Mouse (Mus musculus): Measurements from ENCODE around the gene Otos. TPM values are rescaled to one million over a fixed set of nuclear protein-coding genes. Genes with fewer than 3 reads are reported as not detected.

Otos gene
- total RNA-seq (2017): not detected in 2 replicates

- peak; percentile 45 for ATAC-seq (ENCODE audit: extremely low read depth, insufficient number of reproducible peaks, low FRiP score, poor library complexity, severe bottlenecking)
Measured at GRCm38 (mm10) chr1:92648673-92649072, at the start of gene Otos. TSS of gene Otos (minus strand) at chr1:92648841.

GRCm38 (mm10) chr1:92696848-92697247 is 48.2 kb upstream of the Otos start:
- peak; percentile 75 for ATAC-seq (ENCODE audit: extremely low read depth, insufficient number of reproducible peaks, low FRiP score, poor library complexity, severe bottlenecking)

- ATAC-seq (ENCODE audit: extremely low read depth, insufficient number of reproducible peaks, low FRiP score, poor library complexity, severe bottlenecking): no peak
Measured at GRCm38 (mm10) chr1:92695751-92696150, 47.1 kb upstream of the Otos start.

DNA sequence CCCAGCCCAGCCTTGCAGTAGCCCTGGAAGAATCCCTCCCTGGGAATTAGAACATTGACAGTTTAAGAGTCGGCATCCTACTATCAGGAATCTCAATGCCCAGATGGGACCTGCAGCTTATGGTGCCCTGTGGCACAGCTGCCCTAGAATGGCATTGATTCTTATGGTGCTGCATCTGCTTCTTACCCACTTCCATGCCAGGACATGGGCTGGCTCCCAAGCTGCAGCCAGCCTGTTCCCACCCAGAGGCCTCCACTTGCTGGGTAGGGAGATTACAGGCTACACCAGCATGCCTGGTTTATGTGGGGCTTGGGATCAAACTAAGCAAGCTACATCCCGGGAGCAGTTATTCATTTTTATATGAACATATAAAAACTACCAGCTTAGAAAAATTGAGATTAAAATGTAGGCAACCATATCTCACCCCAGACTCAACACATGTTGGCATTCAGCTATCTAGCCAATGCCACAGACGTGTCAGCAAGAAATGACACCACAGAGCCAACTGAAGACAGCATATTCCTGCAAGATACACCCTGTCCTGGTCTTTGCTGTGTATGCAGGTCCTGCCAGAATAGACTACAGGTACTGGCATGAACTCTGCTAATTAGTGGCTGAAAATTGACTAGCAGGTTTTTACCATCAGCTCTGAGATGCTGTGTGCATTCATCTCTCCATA is 42.7 kb upstream of the Otos start:
- ATAC-seq (ENCODE audit: extremely low read depth, insufficient number of reproducible peaks, low FRiP score, poor library complexity, severe bottlenecking): no peak

GRCm38 (mm10) chr1:92686994-92687393 is 38.4 kb upstream of the Otos start:
- no peak for ATAC-seq (ENCODE audit: extremely low read depth, insufficient number of reproducible peaks, low FRiP score, poor library complexity, severe bottlenecking)

DNA sequence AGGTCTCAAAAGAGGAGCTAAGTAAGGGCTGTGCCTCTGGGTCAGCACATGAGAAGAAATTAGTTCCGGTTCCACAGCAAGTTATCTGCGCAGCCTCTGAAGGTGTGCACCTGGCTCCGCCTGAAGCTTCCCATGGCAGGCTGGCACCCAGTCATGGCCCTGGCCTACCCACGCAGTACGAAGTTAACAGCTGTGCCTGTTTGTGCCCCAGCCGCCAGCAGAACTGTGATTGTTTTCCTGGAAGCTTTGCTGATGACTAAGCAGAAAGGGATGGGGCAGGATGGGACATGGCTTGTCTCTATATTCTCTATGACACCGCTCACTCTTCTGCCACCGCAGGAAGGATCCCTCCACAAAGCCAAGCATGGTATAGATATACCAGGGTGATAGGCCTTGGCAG is 34.5 kb upstream of the Otos start:
- no peak for ATAC-seq (ENCODE audit: extremely low read depth, insufficient number of reproducible peaks, low FRiP score, poor library complexity, severe bottlenecking)

DNA sequence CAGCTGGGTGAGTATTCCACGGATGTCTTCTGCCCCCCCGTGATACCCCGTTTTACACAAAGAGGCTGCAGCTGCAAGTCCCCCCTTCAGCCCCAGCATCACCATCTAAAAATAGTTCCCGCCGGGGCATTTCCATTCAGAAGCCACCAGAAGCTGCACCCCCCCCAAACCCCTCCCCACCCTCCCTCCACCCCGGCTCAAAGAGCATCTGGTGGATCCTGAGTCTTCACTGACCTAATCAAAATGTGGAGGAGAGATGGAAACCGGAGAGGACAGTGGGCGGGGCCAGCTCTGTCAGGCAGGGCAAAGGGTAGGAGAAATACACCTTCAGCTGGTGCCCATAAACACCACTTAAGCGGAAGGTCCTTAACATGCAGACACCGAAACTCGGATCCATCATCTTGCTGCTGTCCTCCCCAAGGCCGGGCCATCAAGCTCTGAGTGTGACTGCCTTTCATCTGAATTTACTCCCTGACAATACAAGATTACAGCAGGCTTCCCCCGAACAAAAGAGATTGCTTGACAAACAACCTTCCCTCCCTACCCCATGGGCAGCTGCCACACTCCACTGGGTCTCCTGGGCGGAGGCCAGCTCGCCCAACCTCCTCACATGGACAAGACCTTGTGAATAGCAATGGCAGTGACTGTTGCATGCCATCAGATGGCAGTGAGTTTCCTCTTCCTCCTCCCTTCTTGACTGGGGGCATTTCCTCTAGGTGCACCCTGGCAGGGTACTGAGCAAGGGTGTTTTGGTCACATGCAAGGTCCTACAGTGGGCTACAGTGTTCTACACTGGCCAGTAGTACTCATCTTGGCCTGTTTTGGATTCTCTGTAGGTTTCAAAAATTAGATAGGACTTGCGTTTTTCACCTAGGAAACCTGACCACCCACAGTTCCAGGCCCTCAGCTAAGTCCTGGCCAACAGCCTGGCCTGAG is 32.3 kb upstream of the Otos start:
- no peak for ATAC-seq (ENCODE audit: extremely low read depth, insufficient number of reproducible peaks, low FRiP score, poor library complexity, severe bottlenecking)

DNA sequence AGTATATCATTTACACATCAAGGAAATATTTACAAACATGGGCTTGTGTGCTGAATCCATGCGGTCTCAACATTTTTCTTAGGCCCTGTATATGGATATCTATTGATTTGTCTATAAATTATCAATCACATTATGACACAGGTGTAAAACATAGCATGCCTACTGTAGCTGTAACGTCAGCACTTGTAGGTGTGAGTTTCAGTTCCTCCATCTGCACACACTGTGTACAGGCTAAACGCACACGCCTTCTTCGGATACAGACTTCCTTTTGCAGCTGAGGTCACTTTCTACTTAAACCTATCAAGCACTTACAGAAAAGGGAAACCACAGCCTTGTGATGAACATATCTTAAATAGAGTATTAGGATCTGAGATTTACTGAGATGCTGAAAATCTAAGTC is 30.1 kb upstream of the Otos start:
- no peak for ATAC-seq (ENCODE audit: extremely low read depth, insufficient number of reproducible peaks, low FRiP score, poor library complexity, severe bottlenecking)

DNA sequence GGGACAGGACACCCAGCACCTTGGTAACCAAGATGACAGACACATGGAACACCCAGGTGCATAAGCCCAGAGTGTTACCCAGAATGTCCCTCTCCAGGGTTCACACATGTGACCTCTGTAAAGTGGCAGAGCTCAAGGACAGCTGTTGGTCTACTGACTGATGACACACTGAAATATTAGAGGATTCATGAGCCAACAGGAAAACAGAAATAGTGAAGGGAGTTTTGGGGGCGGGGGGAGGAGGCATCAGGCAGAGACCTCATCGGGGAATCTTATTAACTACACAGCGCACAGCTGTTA is 28.0 kb upstream of the Otos start:
- no peak for ATAC-seq (ENCODE audit: extremely low read depth, insufficient number of reproducible peaks, low FRiP score, poor library complexity, severe bottlenecking)

DNA sequence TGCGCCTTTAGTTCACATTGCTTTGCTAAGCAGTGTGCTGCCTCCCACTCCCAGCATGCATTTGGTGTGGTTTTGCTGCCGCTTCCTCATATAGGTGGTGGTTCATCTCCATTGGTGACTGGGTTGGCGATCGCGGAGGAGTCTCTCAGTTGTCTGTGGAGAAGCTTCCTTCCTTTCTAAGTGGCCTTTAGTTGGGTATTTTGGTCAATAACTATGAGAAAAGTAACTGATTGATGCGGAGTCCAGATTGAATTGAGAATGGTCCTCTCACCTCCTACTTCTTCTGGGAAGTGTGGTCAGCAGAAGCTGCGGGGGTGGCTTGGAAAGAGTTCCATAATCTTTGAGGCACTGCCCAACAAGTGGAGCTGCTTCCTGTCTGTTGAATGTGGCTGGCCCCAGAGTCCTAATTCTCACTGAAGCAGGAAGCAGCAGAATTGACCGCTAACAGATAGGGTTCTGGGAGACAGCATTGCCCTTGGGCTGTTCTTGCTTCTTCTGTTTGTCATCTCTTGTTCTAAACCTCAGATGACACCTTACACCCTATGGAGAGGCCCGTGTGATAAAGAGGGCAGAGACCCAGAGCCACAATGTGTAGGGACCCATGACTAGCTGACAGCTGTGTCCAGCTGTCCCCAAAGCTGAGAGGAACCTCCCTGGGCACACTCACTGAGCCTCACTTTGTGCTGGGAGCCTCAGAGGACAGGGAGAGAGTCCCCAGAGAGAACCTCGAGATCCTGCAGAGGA is 27.5 kb upstream of the Otos start:
- ATAC-seq (ENCODE audit: extremely low read depth, insufficient number of reproducible peaks, low FRiP score, poor library complexity, severe bottlenecking): no peak

DNA sequence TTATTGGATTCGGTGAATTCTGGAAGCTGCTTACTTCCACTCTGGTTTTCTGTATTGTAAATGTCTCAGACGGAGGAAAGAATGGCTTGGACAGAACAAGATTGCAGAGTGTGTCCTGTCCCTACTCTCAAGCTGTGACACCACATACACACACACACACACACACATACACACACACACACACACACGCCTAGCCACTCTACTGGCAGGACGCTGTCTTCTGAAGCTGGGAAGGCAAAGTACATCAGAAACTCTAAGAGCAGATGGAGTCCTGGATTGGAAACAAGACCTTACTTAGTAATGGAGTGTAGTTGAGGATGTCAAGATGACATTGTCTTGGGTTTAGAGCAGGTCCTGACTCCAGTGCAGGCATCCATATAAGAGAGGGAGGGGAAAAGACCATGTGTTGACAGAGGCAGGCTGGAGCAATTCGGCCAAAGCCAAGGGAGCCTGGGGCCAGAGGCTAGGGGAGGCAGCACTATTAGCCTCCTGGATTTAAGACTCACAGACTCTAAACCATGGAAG is 24.7 kb upstream of the Otos start:
- ATAC-seq (ENCODE audit: extremely low read depth, insufficient number of reproducible peaks, low FRiP score, poor library complexity, severe bottlenecking): no peak

- ATAC-seq (ENCODE audit: extremely low read depth, insufficient number of reproducible peaks, low FRiP score, poor library complexity, severe bottlenecking): no peak
Measured at GRCm38 (mm10) chr1:92671326-92671725, 22.7 kb upstream of the Otos start.

DNA sequence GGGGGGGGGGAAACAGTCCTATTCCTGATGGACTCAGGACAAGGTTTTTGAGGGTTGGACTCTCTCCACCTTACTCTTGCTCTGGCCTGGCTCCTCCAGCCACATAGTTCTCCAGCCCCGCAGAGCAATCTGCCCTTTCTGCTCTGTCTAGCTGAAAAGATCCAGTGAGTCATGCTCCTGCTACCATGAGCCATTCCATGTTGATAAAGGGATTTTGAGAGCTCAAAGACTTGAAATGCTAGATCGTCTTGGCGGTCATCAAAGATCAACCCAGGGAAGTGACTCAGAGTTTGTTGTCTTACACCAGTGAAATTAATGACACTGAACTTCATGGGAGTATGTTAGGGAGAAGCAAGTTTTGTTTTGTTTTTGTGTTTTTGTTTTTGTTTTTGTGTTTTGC is 20.8 kb upstream of the Otos start:
- ATAC-seq (ENCODE audit: extremely low read depth, insufficient number of reproducible peaks, low FRiP score, poor library complexity, severe bottlenecking): no peak

DNA sequence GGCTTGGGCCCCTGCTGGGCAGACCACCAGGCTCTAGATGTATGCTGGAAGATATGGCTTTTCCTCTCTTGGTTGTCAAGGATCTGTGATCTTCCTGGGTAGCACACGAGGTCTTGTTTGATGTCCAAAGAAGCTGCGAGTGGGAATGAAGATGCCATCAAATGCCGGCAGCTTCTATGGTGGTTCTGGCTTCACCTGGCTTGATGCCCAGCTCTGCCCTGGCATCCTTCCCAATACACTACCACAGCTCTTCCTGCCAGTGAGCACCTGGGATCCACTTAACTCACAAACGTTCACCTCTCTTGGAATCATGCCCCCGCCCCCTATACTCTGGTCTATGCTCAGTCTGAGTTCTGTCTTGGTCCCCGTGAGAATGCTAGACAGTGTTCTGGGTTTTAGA is 18.5 kb upstream of the Otos start:
- no peak for ATAC-seq (ENCODE audit: extremely low read depth, insufficient number of reproducible peaks, low FRiP score, poor library complexity, severe bottlenecking)

DNA sequence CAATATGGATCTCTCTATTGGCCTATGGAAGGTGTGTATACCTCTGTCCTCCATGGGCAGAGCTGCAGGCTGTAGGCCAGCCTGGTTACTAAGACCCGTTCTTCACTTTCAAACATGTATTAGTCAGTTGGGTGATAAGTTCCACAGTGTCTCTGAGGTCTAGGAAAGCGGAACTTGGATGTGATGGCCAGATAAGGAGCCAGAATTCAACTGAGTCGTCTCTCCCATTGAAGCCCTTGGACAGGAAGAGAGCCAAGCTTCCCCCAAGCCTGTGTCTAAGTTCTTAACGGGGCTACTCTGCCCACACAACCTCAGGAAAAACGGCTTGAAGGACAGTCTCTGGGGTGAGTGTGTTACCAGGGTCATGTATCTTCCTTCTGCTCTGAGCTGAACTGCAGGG is 10.8 kb upstream of the Otos start:
- no peak for ATAC-seq (ENCODE audit: extremely low read depth, insufficient number of reproducible peaks, low FRiP score, poor library complexity, severe bottlenecking)

DNA sequence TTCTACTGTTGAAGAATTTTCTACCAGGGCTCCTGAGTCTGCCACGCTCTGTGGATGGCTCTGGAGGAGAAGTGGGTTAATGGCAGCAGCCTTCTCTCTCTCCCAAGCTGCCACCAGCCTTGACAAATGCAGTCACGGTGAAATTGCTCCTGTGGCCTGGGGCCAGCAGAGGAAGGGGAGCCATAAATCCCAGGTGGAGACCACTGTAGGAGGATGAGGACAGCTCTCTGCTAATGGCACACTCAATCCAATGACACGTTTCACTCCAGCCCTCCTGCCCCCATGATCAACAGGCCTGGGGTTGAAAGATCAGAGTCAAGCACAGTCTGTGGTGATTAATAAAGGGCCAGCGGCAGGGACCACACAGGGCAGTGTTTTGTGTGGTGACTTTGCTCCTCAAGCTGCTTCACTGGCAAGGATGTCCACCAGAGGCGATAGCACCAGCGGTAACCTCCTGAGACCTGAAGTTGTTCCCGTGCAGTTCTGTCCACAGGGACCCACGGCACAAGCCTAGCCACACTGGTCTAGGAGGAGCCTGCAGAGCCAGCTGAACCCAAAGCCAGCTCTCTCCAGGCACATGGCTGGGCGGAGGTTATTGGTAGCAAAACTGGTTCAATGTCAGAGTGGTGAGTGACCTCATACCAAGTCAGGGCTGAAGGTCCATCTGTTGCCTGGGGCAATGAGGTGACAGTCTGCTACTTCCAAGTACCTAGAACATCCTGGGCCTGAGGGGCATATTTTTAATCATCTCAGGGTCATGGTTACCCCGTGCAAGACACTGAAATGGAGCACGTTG is 8.6 kb upstream of the Otos start:
- no peak for ATAC-seq (ENCODE audit: extremely low read depth, insufficient number of reproducible peaks, low FRiP score, poor library complexity, severe bottlenecking)

DNA sequence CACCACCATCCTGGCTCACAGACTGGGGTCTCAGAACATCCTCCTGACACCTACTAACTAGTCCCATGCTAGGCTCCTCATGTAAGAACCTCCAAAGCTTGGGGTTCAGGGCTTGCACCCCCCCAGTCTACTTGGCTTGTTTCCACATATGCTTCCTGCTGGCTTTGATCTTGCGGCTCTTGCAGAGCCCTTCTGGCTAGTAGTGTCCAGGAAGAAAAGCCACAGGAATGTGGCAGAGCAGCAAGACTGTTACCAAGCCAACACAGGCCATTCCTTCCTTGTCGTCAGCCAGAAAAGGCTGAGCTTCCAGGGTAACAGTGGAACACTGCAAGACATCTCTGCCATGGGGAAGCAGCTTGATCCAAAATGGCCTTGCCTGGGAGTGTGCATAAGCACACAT is 6.0 kb upstream of the Otos start:
- ATAC-seq (ENCODE audit: extremely low read depth, insufficient number of reproducible peaks, low FRiP score, poor library complexity, severe bottlenecking): no peak

- no peak for ATAC-seq (ENCODE audit: extremely low read depth, insufficient number of reproducible peaks, low FRiP score, poor library complexity, severe bottlenecking)
Measured at GRCm38 (mm10) chr1:92653179-92653578, 4.5 kb upstream of the Otos start.

DNA sequence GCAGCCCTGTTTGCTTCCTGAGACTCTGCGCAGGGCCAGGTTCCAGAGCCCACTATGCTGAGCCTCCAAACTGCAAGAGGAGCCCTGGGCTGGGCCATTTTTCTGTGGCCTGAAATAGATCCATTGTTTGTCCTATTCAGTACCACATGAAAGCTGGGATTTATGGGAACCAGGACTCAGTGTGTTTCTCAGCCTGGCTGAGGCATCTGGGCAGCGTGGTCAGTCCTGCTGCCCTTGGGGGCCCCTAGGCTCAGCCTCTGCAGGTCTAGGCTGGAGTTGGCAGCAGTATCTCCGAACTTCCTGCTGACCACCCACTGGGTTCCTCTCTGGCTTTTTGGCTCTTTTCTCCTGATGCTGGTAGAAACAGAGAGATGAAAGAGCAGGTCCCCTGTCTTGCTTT is 2.8 kb upstream of the Otos start:
- ATAC-seq (ENCODE audit: extremely low read depth, insufficient number of reproducible peaks, low FRiP score, poor library complexity, severe bottlenecking): no peak

All from neutrophil, adult 5-6 weeks (primary cell).